Mouse (Mus musculus) small intestine, adult 2 months (tissue): ENCODE data around the gene Lrig2.

Source experiments
- CTCF ChIP-seq: fragments of 200-500 bp; IDR thresholded peaks from 2 replicates; pipeline ENCODE4 v1.5.1; 2012; ENCODE audit warnings: low read depth, mild to moderate bottlenecking, control low read depth, inconsistent platforms, low read length, moderate library complexity, mixed read lengths; ENCODE audit not compliant: insufficient replicate concordance, insufficient read length; ENCODE audit errors: extremely low read depth
- POLR2A ChIP-seq: fragments of 200-500 bp; IDR thresholded peaks from 2 replicates; pipeline ENCODE4 v1.6.1; 2012; ENCODE audit warnings: low read depth, mild to moderate bottlenecking, control low read depth, inconsistent platforms, low read length, moderate library complexity

GRCm38 (mm10) chr3:104533223-104533622 is 21.5 kb upstream of the Lrig2 start:
- TF ChIP-seq CTCF (no peak), POLR2A (no peak)
